Mouse (Mus musculus) layer of hippocampus, adult 6 months (tissue): ENCODE results near the gene Fshr. TPM values are rescaled to one million over a fixed set of nuclear protein-coding genes. Genes with fewer than 3 reads are reported as not detected.

ENCODE experiments used
- long read RNA-seq, 2 experiments: library from polyadenylated mRNA; unstranded; transcript quantifications; one replicate each; pipeline ENCODE4 v2.0.0; 2019 to 2020
- polyA plus RNA-seq: library from polyadenylated mRNA; unstranded; fragments of <200 nt; fragmentation: Nextera tagmentation; gene quantifications from 2 replicates; pipeline ENCODE4 v1.2.3, GENCODE M21; 2021

The Fshr gene
- polyA plus RNA-seq = not detected in 2 replicates
- long read RNA-seq, experiment 1 = 0 reads
- long read RNA-seq, experiment 2 = 0 reads

DNA sequence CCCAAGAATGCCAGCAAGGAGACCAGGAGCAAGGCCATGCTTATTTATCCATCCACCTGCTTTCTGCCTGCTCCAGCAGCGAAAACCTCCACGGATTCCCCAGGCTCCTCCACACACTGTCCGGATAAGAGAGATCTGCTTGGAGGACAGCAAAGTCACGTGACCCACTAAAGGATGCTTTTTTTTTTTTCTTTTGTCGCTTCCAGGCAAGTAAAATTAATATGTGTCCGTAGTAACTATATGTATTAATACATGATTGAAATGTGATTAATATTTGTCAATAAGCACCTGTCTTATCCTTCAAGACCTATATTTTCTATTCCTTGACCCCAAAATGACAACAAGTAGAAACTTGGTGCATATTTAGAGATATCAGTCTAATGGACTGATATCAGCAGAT, at the start of gene Fshr:
TSS of gene Fshr (minus strand) at position 101 of the 400 bp plus-strand sequence.

